Mouse (Mus musculus): ENCODE results near the gene Gm4353.
A peak's percentile ranks its signal among the peaks of the same experiment; 100 is the strongest.

The Gm4353 gene

DNA sequence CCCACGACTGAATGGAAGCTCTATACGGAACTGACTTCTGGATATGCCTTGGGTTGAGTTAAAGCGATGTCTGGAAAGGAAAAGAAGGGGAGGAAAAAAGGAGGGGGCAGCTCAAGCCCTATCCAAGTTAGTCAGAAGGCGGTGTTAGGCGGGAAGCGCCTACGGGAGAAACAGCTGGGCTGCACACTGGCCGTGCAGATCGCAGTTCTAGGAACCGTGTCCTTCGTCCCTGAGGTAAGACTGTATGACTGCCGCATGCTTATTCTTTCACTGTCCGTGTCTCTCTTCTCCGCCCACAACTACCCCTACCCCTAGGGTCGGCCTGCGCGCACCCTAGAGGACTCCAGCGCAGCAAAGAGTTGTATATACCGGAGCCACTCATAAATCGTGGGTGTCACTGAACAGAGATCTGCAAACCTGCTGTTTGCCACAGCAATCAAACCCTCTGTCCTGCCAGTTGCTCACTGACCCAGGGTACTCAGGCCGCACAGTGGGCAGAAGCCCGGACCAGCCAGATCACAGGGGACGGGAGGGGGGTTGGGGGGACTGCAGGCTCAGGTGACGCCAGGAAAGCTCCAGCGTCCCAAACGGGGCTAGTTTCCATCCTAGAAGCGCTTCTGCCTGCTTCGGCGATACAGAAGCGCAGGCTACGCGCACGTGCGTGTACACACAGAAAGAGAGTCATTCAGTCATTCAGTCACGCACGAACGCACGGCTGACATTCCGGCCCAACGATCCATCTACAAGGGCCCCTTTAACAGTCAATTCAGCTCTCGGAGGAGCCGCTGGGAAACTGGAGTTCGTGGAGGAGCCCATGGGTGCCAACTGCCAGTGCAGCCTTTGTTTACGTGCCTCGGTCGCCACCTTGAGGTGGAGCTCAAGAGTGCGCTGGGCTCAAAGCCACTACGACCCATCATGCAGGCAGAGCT is 44.6 kb downstream of the Gm4353 start:
- DNase-seq = peak; percentile 83

- peak; percentile 4 for DNase-seq
Measured at GRCm38 (mm10) chr7:116039196-116039537, 45.3 kb downstream of the Gm4353 start, which contains the start of gene 1110004F10Rik. 1110004F10Rik (plus strand) TSS chr7:116039397.

DNA sequence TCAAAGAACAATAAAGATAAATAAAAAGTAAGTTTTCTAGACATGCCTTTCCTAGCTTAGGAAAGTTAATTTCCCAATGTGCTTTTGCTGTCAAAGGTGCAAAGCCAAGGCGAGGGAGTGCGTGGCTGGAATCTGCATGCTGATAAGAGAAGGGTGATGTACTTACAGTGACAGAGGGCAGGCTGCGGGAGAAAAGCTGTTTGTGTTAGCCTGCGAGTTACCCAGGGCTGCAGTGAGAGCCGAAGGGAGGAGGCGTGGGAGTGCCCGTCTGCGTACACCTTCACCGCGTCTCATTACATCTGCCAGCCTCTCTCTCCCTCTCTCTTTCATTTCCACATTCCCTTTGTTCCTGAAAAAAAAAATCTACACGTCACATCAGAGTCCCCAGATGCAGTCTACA is 45.9 kb downstream of the Gm4353 start, which contains the start of gene Sox6:
Sox6 (minus strand) TSS at position 286 of the 400 bp plus-strand sequence.
- peak; percentile 13 for DNase-seq

- DNase-seq = no peak
Measured at GRCm38 (mm10) chr7:116038024-116038423, 46.4 kb downstream of the Gm4353 start.

GRCm38 (mm10) chr7:116036591-116037555 is 47.6 kb downstream of the Gm4353 start:
- DNase-seq = no peak

DNA sequence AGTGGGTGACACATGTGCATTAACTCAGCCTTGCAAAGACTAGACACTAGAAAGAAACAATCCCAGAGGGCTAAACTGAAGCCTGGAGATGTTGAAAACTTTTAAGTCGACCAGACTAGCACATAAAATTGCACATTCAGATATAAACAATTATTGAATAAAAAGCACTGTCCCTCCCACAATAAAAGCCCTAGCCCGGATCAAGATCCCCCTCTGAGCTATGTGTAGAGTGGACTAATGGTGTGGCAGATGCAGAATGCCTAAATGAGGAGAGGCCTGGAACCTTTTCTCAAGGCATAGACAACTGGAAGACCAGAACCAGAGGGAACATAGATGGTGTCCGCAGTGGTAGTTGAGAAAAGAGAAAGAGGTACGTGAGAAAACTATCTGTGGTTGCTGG is 48.9 kb downstream of the Gm4353 start:
- DNase-seq = no peak

DNA sequence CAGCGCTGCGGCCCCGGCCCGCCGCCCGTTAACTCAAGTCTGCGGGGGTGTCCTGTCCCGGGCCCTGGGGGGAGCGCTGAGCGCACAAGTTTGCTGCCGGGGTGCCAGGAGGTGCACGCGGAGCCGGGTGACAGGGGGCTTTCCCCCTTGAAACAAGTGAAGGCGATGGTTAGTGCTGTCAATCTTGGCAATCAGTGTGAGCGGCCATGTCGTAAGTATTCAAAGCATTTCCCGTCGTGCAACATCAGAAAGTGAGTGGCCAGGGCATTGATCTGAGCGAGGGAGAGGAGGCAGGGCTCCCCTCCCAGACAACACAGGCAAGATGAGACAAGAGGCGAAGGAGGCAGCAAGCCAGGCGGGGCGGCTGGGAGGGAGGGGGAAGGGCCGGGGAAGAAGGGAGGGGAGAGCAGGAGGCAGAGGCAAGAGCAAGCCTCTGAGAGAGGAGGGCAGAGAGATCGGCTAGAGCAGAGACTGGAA is 50.1 kb downstream of the Gm4353 start:
- DNase-seq = peak; percentile 65

DNA sequence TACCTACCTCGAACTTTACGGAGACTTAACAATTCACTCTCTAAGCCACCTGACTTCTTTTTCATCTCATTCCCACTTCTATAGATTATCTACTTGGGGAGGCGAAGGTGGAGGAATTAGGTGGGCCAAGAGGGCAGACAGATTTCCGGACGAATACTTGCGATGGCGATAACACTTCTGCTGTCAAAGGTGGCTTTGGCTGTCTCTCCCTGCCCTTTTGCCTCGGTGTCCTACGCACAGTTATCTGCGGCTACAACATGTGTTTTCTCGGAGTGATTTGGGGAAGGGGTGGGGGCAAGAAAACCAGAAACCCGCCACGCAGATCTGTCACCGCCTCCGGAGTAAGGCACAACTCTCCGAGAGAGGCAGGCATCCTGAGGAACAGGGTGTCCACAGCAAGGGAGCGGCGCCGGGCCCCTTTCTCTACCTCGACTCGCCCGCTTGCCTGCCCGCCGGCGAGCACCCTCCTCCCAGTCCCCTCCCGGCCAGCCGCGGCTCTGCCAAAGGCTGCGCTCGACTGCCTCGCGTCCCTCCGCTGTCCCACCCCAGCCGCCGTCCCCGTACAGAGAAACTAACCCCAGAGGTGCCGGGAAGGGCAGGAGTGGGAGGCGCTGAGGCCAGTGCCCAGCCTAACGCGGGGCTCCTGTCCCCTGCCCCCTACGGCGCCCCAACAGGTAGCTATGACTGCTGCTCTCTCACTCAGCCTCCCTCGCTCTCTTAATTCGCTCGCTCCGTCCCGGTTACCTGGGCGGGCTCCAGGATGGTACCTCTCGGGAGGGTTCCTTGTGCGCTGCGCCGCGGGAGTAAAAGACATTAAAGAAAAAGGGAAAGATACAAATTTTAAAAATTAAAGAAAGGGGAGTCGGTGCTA is 50.8 kb downstream of the Gm4353 start:
- DNase-seq = peak; percentile 49

Measured in right cerebral cortex, postnatal 4 days (tissue).